Mouse (Mus musculus): ENCODE results near the gene Clasrp.

DNA sequence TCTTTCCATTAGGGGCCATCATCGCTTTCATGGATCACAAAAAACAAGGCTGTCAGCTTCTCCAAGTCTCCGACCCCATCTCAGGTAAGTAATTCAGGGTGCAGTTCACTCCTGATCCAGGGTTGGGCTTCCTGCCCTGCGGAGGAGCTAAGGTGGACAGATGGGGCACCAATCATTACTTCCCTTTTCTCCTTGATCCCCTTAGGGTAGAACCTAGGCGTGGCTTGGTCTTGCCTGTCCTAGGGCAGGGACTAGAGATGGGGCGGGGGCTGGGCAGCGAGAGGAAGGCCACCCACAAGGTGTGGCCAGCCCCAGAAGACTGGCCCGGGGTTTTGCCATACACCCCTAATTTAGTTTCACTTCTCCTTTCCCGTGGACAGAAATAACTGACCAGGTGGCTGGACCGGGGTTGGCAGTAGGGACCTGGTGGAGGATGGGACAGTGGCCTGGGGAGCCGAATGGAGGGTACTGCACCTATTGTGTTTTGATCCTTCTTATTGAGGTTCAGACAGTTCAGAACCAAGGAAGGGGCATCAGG is 26.3 kb downstream of the Clasrp start:
- TF ChIP-seq POLR2A (IDR thresholded peaks at IDR 0.05; ENCODE audit: control insufficient read depth, extremely low read depth, insufficient read depth, low read length, poor library complexity) (no peak), CTCF (IDR thresholded peaks at IDR 0.05; ENCODE audit: borderline replicate concordance, control insufficient read depth, extremely low read depth, insufficient read depth, low read length, poor library complexity) (no peak)
